Mouse (Mus musculus) thymus, adult 2 months (tissue): ENCODE measurements around the gene Ccdc174. TPM values are rescaled to one million over a fixed set of nuclear protein-coding genes. Genes with fewer than 3 reads are reported as not detected.

Experiments used
- DNase-seq: peaks from one replicate; pipeline ENCODE4 v3.0.0; 2021
- H3K27ac ChIP-seq: fragments of 200-500 bp; 2 replicates; pipeline ENCODE4 v1.5.1; 2012; ENCODE audit warnings: low read length, control low read depth; ENCODE audit not compliant: control insufficient read depth, insufficient read depth
- H3K27me3 ChIP-seq: fragments of 200-500 bp; 2 replicates; pipeline ENCODE4 v1.6.1; 2012; ENCODE audit warnings: mild to moderate bottlenecking, low read length, moderate library complexity, mixed read lengths; ENCODE audit not compliant: control insufficient read depth, insufficient read depth
- H3K36me3 ChIP-seq: fragments of 200-500 bp; 2 replicates; pipeline ENCODE4 v1.6.1; 2012; ENCODE audit warnings: mild to moderate bottlenecking, low read length, moderate library complexity; ENCODE audit not compliant: control insufficient read depth, insufficient read depth
- H3K4me1 ChIP-seq: fragments of 200-500 bp; replicated peaks from 2 replicates; pipeline ENCODE4 v1.6.1; 2012; ENCODE audit warnings: low read length; ENCODE audit not compliant: control insufficient read depth, insufficient read depth
- H3K4me3 ChIP-seq: fragments of 200-500 bp; 2 replicates; pipeline ENCODE4 v1.5.1; 2012; ENCODE audit warnings: mild to moderate bottlenecking, low read length, control low read depth, moderate library complexity; ENCODE audit not compliant: control insufficient read depth, insufficient read depth
- CTCF ChIP-seq: fragments of 200-500 bp; IDR thresholded peaks from 2 replicates; pipeline ENCODE4 v1.5.1; 2012; ENCODE audit warnings: mild to moderate bottlenecking, control low read depth, low read length, moderate library complexity, borderline replicate concordance; ENCODE audit not compliant: control insufficient read depth, poor library complexity, insufficient read depth; ENCODE audit errors: extremely low read depth
- POLR2A ChIP-seq: fragments of 200-500 bp; IDR thresholded peaks from 2 replicates; pipeline ENCODE4 v1.6.1; 2012; ENCODE audit warnings: mild to moderate bottlenecking, low read length, control low read depth, moderate library complexity; ENCODE audit not compliant: control insufficient read depth, poor library complexity, insufficient read depth; ENCODE audit errors: extremely low read depth
- WGBS: fragments of 180-500 bp; shearing (Covaris S2); methylation state at CpG from one replicate; pipeline ENCODE4 v1.1.7; 2018; 5-methylcytosine and 5-hydroxymethylcytosine counted together
- polyA plus RNA-seq: library from polyadenylated mRNA; depleted of rRNA; stranded (reverse); fragments of >200 nt; gene quantifications from 2 replicates; pipeline ENCODE4 v1.2.3, GENCODE M21; 2012; rRNA removed

Gene Ccdc174
- polyA plus RNA-seq, 1 experiment: 7.8 TPM

GRCm38 (mm10) chr6:91917286-91917685 is 39.4 kb downstream of the Ccdc174 start:
- H3K27me3 ChIP-seq: no peaks in the 10 kb centered on the region
- TF ChIP-seq POLR2A: no peak
- TF ChIP-seq CTCF: no peak
- H3K36me3 ChIP-seq: no peaks in the 10 kb centered on the region
- no peak overlapping the region for H3K27ac ChIP-seq
- H3K4me3 ChIP-seq: no peak overlapping the region
- DNase-seq: no peak
- WGBS: 67% methylated on average over 4 of the region's 4 CpGs
- H3K4me1 ChIP-seq: no peaks in the 10 kb centered on the region

GRCm38 (mm10) chr6:91917716-91918115 is 39.9 kb downstream of the Ccdc174 start:
- TF ChIP-seq POLR2A: no peak
- TF ChIP-seq CTCF: no peak
- DNase-seq: no peak
- no peaks in the 10 kb centered on the region for H3K36me3 ChIP-seq
- H3K27ac ChIP-seq: no peak overlapping the region
- H3K4me3 ChIP-seq: no peak overlapping the region
- no peaks in the 10 kb centered on the region for H3K4me1 ChIP-seq
- WGBS: 95% methylated on average over 11 of the region's 11 CpGs
- no peaks in the 10 kb centered on the region for H3K27me3 ChIP-seq

- DNase-seq: no peak
- Histone ChIP-seq H3K36me3 (no peaks in the 10 kb centered on the region), H3K27ac (no peak overlapping the region), H3K27me3 (no peaks in the 10 kb centered on the region), H3K4me1 (no peaks in the 10 kb centered on the region), H3K4me3 (no peak overlapping the region)
- no peak for TF ChIP-seq CTCF
- no peak for TF ChIP-seq POLR2A
- 92% methylated on average over 5 of the region's 5 CpGs for WGBS
These were observed 53.4 kb downstream of the Ccdc174 start for GRCm38 (mm10) chr6:91931231-91931630.

GRCm38 (mm10) chr6:91938491-91938890 is 60.6 kb downstream of the Ccdc174 start:
- no peaks in the 10 kb centered on the region for H3K27me3 ChIP-seq
- DNase-seq: no peak
- no peaks in the 10 kb centered on the region for H3K36me3 ChIP-seq
- no peak overlapping the region for H3K27ac ChIP-seq
- H3K4me3 ChIP-seq: no peak overlapping the region
- no peaks in the 10 kb centered on the region for H3K4me1 ChIP-seq
- 97% methylated on average over 4 of the region's 4 CpGs for WGBS
- TF ChIP-seq POLR2A (no peak), CTCF (no peak)

- 89% methylated on average over 2 of the region's 2 CpGs for WGBS
- Histone ChIP-seq H3K27me3 (no peaks in the 10 kb centered on the region), H3K27ac (no peak overlapping the region)
These were observed 70.6 kb downstream of the Ccdc174 start for GRCm38 (mm10) chr6:91948426-91948825.

More at GRCm38 (mm10) chr6:91948426-91948825, 70.6 kb downstream of the Ccdc174 start:
- no peaks in the 10 kb centered on the region for H3K36me3 ChIP-seq
- H3K4me1 ChIP-seq: no peaks in the 10 kb centered on the region
- H3K4me3 ChIP-seq: no peak overlapping the region
- DNase-seq: no peak
- TF ChIP-seq CTCF: no peak
- TF ChIP-seq POLR2A: no peak

Other genes with a start within 250 kb of the Ccdc174 start
- gene Slc6a6, start 194.0 kb upstream of the Ccdc174 start, polyA plus RNA-seq: 141 and 179 TPM in 2 replicates
- 0.46 and 1.4 TPM in 2 replicates for gene Grip2, start 50.8 kb upstream of the Ccdc174 start, polyA plus RNA-seq
- gene 4930590J08Rik, start 24.8 kb downstream of the Ccdc174 start, polyA plus RNA-seq: 1.1 and 1.4 TPM in 2 replicates
- 5.1 and 5.6 TPM in 2 replicates for gene Fgd5, start 100.8 kb downstream of the Ccdc174 start, polyA plus RNA-seq
- gene Nr2c2, start 213.3 kb downstream of the Ccdc174 start, polyA plus RNA-seq: 52.6 and 54.6 TPM in 2 replicates